Mouse (Mus musculus): ENCODE measurements at regions not wholly inside any gene's neighbourhood (a gene's known extent, or its start where the extent isn't known, plus 50 kb on each side); places are given as distances from the start of the nearest gene placed in this dataset.

- TF ChIP-seq CTCF (IDR thresholded peaks at IDR 0.05; ENCODE audit: low read depth), result no peak
- no peak for TF ChIP-seq EP300 (IDR thresholded peaks at IDR 0.05; ENCODE audit: low read depth)
Measured at GRCm38 (mm10) chr13:44564705-44565104, 164.6 kb upstream of the Jarid2 start.

Measured in heart, postnatal 0 days (tissue).